Mouse (Mus musculus) brain, embryonic 14.5 days (tissue): ENCODE results near the gene D6Ertd527e.
"Not testable (repeated sequence)": the region's sequence is repeated elsewhere in the genome, so short reads cannot be mapped to it uniquely, and the experiment has no call there.

Experiments
- CTCF ChIP-seq: fragments of 200-500 bp; IDR thresholded peaks from 2 replicates; pipeline ENCODE4 v1.5.1; 2012; ENCODE audit warnings: inconsistent platforms, mild to moderate bottlenecking, moderate library complexity, borderline replicate concordance; ENCODE audit not compliant: insufficient read depth, insufficient read length; ENCODE audit errors: extremely low read depth
- POLR2A ChIP-seq: fragments of 200-500 bp; IDR thresholded peaks from 2 replicates; pipeline ENCODE4 v1.6.1; 2012; ENCODE audit warnings: mild to moderate bottlenecking, inconsistent platforms, borderline replicate concordance; ENCODE audit not compliant: poor library complexity, insufficient read depth, insufficient read length, severe bottlenecking; ENCODE audit errors: extremely low read depth

- TF ChIP-seq POLR2A, CTCF: not testable (repeated sequence)
Observed at GRCm38 (mm10) chr6:87093631-87094030, 10.9 kb upstream of the D6Ertd527e start.
